Mouse (Mus musculus) embryo, embryonic 10.5 days (tissue): ENCODE data around the gene Tlr5.

Source experiments
- DNase-seq: peaks from one replicate; pipeline ENCODE4 v3.0.0-alpha.2; 2015; ENCODE audit warnings: low spot score

The Tlr5 gene

GRCm38 (mm10) chr1:182954287-182955046 is at the start of gene Tlr5:
Gene Tlr5 (plus strand): TSS chr1:182954788.
- peak; percentile 77 for DNase-seq

- no peak for DNase-seq
These were observed 48.9 kb upstream of the Tlr5 start for GRCm38 (mm10) chr1:182905669-182906068.

GRCm38 (mm10) chr1:182908050-182909036 is 46.2 kb upstream of the Tlr5 start:
- peak; percentile 90 for DNase-seq

- peak; percentile 22 for DNase-seq
These were observed 45.5 kb upstream of the Tlr5 start for GRCm38 (mm10) chr1:182909066-182909465.

- DNase-seq: no peak
These were observed 45.0 kb upstream of the Tlr5 start for GRCm38 (mm10) chr1:182909596-182909995.

- no peak for DNase-seq
These were observed 42.0 kb upstream of the Tlr5 start for GRCm38 (mm10) chr1:182912591-182912990.

GRCm38 (mm10) chr1:182914121-182914908 is 40.3 kb upstream of the Tlr5 start:
- DNase-seq: no peak

GRCm38 (mm10) chr1:182916166-182916565 is 38.4 kb upstream of the Tlr5 start:
- no peak for DNase-seq

- DNase-seq: peak; percentile 10
These were observed 35.8 kb upstream of the Tlr5 start for GRCm38 (mm10) chr1:182918718-182919346.

GRCm38 (mm10) chr1:182922824-182923223 is 31.8 kb upstream of the Tlr5 start:
- no peak for DNase-seq

GRCm38 (mm10) chr1:182926465-182926864 is 28.1 kb upstream of the Tlr5 start:
- no peak for DNase-seq

- DNase-seq: no peak
These were observed 26.4 kb upstream of the Tlr5 start for GRCm38 (mm10) chr1:182927878-182928851.

GRCm38 (mm10) chr1:182935469-182935868 is 19.1 kb upstream of the Tlr5 start:
- no peak for DNase-seq

GRCm38 (mm10) chr1:182937486-182938120 is 17.0 kb upstream of the Tlr5 start:
- no peak for DNase-seq

- no peak for DNase-seq
These were observed 12.7 kb upstream of the Tlr5 start for GRCm38 (mm10) chr1:182941921-182942320.

GRCm38 (mm10) chr1:182943911-182944310 is 10.7 kb upstream of the Tlr5 start:
- DNase-seq: no peak

- DNase-seq: no peak
These were observed 9.9 kb upstream of the Tlr5 start for GRCm38 (mm10) chr1:182944638-182945037.

GRCm38 (mm10) chr1:182945561-182945960 is 9.0 kb upstream of the Tlr5 start:
- DNase-seq: no peak

GRCm38 (mm10) chr1:182951298-182951697 is 3.3 kb upstream of the Tlr5 start:
- DNase-seq: no peak

GRCm38 (mm10) chr1:182953165-182953564 is 1.4 kb upstream of the Tlr5 start:
- no peak for DNase-seq
